Mouse (Mus musculus) C2C12 (cell line): ENCODE data around the gene Trpm1.

ENCODE experiments used
- CEBPB ChIP-seq: IDR thresholded peaks from one replicate; pipeline ENCODE4 v1.6.1; 2011; ENCODE audit warnings: low read depth, mild to moderate bottlenecking, control low read depth, moderate library complexity
- CTCF ChIP-seq: IDR thresholded peaks from one replicate; pipeline ENCODE4 v1.5.1; 2011; ENCODE audit not compliant: control insufficient read depth, insufficient read depth, insufficient read length
- FOSL1 ChIP-seq: IDR thresholded peaks from one replicate; pipeline ENCODE4 v1.8.0; 2011; ENCODE audit warnings: mild to moderate bottlenecking, low read length; ENCODE audit not compliant: poor library complexity, insufficient read depth, severe bottlenecking
- MAX ChIP-seq: IDR thresholded peaks from one replicate; pipeline ENCODE4 v1.6.1; 2011; ENCODE audit warnings: mild to moderate bottlenecking, control low read depth
- USF1 ChIP-seq: IDR thresholded peaks from one replicate; pipeline ENCODE4 v1.6.1; 2011; ENCODE audit warnings: low read depth, mild to moderate bottlenecking, control low read depth, moderate library complexity

DNA sequence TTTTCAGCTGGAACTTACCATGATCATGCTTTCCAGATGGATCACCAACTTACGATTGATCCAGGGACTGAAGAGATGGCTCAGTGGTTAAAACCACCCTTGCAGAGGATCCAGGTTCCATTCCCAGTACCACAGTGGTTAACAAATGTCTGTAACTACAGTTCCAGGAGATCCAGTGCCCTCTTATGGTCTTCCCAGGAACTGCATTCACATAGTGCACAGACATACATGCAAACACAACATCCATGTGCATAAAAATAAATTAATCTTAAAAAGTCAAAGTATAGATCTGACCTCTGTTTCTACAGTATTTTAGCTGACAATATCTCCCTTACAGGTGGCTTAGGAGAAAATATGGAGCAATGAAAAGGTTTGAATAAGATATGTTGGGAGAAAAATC, 77.4 kb downstream of the Trpm1 start:
- TF ChIP-seq CTCF (no peak), FOSL1 (no peak), MAX (no peak), CEBPB (no peak), USF1 (no peak)
